Mouse (Mus musculus): ENCODE data around the gene Cyp3a57.

- TF ChIP-seq CHD2 (IDR thresholded peaks at IDR 0.05; ENCODE audit: low read depth, low read length) (no peak), ZC3H11A (IDR thresholded peaks at IDR 0.05; ENCODE audit: borderline replicate concordance, low read depth, low read length) (no peak), ZNF384 (IDR thresholded peaks at IDR 0.05; ENCODE audit: low read depth, low read length) (no peak), HCFC1 (IDR thresholded peaks at IDR 0.05; ENCODE audit: borderline replicate concordance, insufficient read depth, low read length) (no peak), MAFK (IDR thresholded peaks at IDR 0.05; ENCODE audit: insufficient read depth, low read depth, low read length) (no peak)
These were observed 77.2 kb downstream of the Cyp3a57 start for GRCm38 (mm10) chr5:145422287-145422686.

Measured in ES-E14 (cell line).